Mouse (Mus musculus) liver, adult 2 months (tissue): ENCODE results near the gene Cd244a.

Experiments used
- CTCF ChIP-seq: fragments of 200-500 bp; IDR thresholded peaks from 2 replicates; pipeline ENCODE4 v1.5.1; 2011; ENCODE audit warnings: low read depth, low read length, control low read depth
- POLR2A ChIP-seq: fragments of 200-500 bp; IDR thresholded peaks from 2 replicates; pipeline ENCODE4 v1.6.1; 2011; ENCODE audit warnings: low read length, control low read depth; ENCODE audit not compliant: insufficient read depth; ENCODE audit errors: extremely low read depth

GRCm38 (mm10) chr1:171553359-171554341 is 5.3 kb upstream of the Cd244a start:
- no peak for TF ChIP-seq POLR2A
- TF ChIP-seq CTCF: no peak
